Comparison of ENCODE assay signal across 14 mouse cellular contexts in the genomic region with DNA sequence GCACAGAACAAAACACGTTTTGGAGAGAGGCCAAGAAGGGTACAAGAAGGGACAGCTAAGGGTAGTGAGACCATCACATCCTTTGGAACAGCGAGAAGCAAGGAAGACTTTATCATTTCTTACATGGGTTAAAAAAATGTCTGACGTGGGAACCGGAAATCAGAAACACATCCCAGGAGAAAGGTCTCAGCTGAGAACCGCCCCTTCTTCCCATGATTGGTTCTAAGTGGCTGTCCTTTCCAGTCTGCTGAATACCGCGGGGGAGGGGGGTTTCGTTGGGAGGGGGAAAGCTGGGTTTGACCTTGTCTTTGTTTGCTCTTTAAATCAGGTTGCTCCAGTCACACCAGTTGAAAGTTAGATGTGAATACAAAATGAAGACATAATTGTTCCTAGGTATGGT. TPM values are rescaled to one million over a fixed set of nuclear protein-coding genes. Genes with fewer than 3 reads are reported as not detected.
DNase-seq lines count a peak whose midpoint lies in the region; ATAC-seq and TF ChIP-seq lines count a peak whose summit lies in the region.
"Had no signal": no experiment of that assay in that cellular context is flagged by ENCODE, and none has a peak within 500 bp of the region (broad histone marks: within the 10 kb centered on the region; RNA-seq: fewer than 3 reads in every experiment).

No protein-coding gene starts in this region.

- peaks cover 5% of the 10 kb centered on the region; the same call in 1 of the 2 replicates for H3K27me3 ChIP-seq in forebrain, embryonic 12.5 days
- H3K27me3 ChIP-seq in forebrain, embryonic 13.5 days: no peaks in the 10 kb centered on the region
- H3K27me3 ChIP-seq in hindbrain, embryonic 11.5 days (ENCODE audit: control insufficient read depth, insufficient read depth, low read length): no peaks in the 10 kb centered on the region
- H3K27me3 ChIP-seq in hindbrain, postnatal 0 days (ENCODE audit: insufficient read depth, low read length): no peaks in the 10 kb centered on the region
- H3K27me3 ChIP-seq in midbrain, embryonic 10.5 days (ENCODE audit: low read depth, poor library complexity, severe bottlenecking): no peaks in the 10 kb centered on the region
- no peaks in the 10 kb centered on the region for H3K27me3 ChIP-seq in midbrain, embryonic 15.5 days (replicated peaks)

- peak; percentile 4 for DNase-seq in hindbrain, embryonic 11.5 days (ENCODE audit: low spot score)
- DNase-seq in hindbrain, postnatal 0 days (ENCODE audit: low spot score): no peak
- no peak for DNase-seq in midbrain, embryonic 10.5 days (ENCODE audit: low spot score)
- DNase-seq in retina, embryonic 14.5 days (ENCODE audit: low spot score): peak; percentile 64
- DNase-seq in cerebellum, adult 18-20 months: no peak
- DNase-seq: adrenal gland, adult 2 months; cerebellum, adult 2 months; gastrocnemius, adult 2 months; kidney, adult 8-10 months; layer of hippocampus, adult 9-11 months had no signal

- no peaks in the 10 kb centered on the region for H3K9me3 ChIP-seq in forebrain, embryonic 12.5 days
- H3K9me3 ChIP-seq in forebrain, embryonic 13.5 days (replicated peaks): no peaks in the 10 kb centered on the region
- H3K9me3 ChIP-seq in hindbrain, embryonic 11.5 days (ENCODE audit: control insufficient read depth, low read length): no peaks in the 10 kb centered on the region
- no peaks in the 10 kb centered on the region for H3K9me3 ChIP-seq in hindbrain, postnatal 0 days (ENCODE audit: low read length)
- H3K9me3 ChIP-seq in midbrain, embryonic 10.5 days (replicated peaks): no peaks in the 10 kb centered on the region
- no peaks in the 10 kb centered on the region for H3K9me3 ChIP-seq in midbrain, embryonic 15.5 days

- H3K4me3 ChIP-seq in forebrain, embryonic 12.5 days (replicated peaks): no peak overlapping the region
- H3K4me3 ChIP-seq in forebrain, embryonic 13.5 days: no peak overlapping the region
- no peak overlapping the region for H3K4me3 ChIP-seq in hindbrain, embryonic 11.5 days (ENCODE audit: low read depth, low read length)
- no peak overlapping the region for H3K4me3 ChIP-seq in hindbrain, postnatal 0 days (ENCODE audit: low read length)
- no peak overlapping the region for H3K4me3 ChIP-seq in midbrain, embryonic 10.5 days
- H3K4me3 ChIP-seq in midbrain, embryonic 15.5 days: no peak overlapping the region
- H3K4me3 ChIP-seq: gastrocnemius, adult 2 months had no signal

- no peak for ATAC-seq in forebrain, embryonic 12.5 days (ENCODE audit: low FRiP score)
- no peak for ATAC-seq in forebrain, embryonic 13.5 days
- no peak for ATAC-seq in hindbrain, embryonic 11.5 days (ENCODE audit: low FRiP score)
- ATAC-seq in hindbrain, postnatal 0 days: no peak
- ATAC-seq in midbrain, embryonic 15.5 days (replicated peaks): no peak

- peaks cover 19% of the 10 kb centered on the region for H3K4me1 ChIP-seq in forebrain, embryonic 12.5 days
- H3K4me1 ChIP-seq in forebrain, embryonic 13.5 days: peaks cover 11% of the 10 kb centered on the region
- H3K4me1 ChIP-seq in hindbrain, embryonic 11.5 days (replicated peaks; ENCODE audit: control insufficient read depth, insufficient read depth, low read length): no peaks in the 10 kb centered on the region
- H3K4me1 ChIP-seq in hindbrain, postnatal 0 days (ENCODE audit: insufficient read depth, low read length): peaks cover 8% of the 10 kb centered on the region; the same call in 1 of the 2 replicates
- H3K4me1 ChIP-seq in midbrain, embryonic 10.5 days: peaks cover 31% of the 10 kb centered on the region
- peaks cover 9% of the 10 kb centered on the region for H3K4me1 ChIP-seq in midbrain, embryonic 15.5 days

- no peak for TF ChIP-seq CTCF in hindbrain, postnatal 0 days (IDR thresholded peaks at IDR 0.05; ENCODE audit: low read depth)

- H3K27ac ChIP-seq in forebrain, embryonic 12.5 days: 0 out of 2 replicates have a peak overlapping the region, but pooled peaks have one; percentile 8
- H3K27ac ChIP-seq in forebrain, embryonic 13.5 days: no peak overlapping the region; the same call in 1 of the 2 replicates
- no peak overlapping the region for H3K27ac ChIP-seq in hindbrain, embryonic 11.5 days (ENCODE audit: low read depth, low read length)
- no peak overlapping the region for H3K27ac ChIP-seq in hindbrain, postnatal 0 days
- H3K27ac ChIP-seq in midbrain, embryonic 10.5 days (replicated peaks): 0 out of 2 replicates have a peak overlapping the region, but pooled peaks have one; percentile 42
- no peak overlapping the region for H3K27ac ChIP-seq in midbrain, embryonic 15.5 days
- H3K27ac ChIP-seq: gastrocnemius, adult 2 months; liver, embryonic 14.5 days had no signal

- WGBS in forebrain, embryonic 12.5 days: 57% methylated on average over 8 of the region's 8 CpGs
- whole genome bisulfite sequencing in forebrain, embryonic 13.5 days: 60% methylated on average over 8 of the region's 8 CpGs
- WGBS in hindbrain, embryonic 11.5 days: 58% methylated on average over 8 of the region's 8 CpGs
- 64% methylated on average over 8 of the region's 8 CpGs for WGBS in hindbrain, postnatal 0 days
- 52% methylated on average over 8 of the region's 8 CpGs for WGBS in midbrain, embryonic 10.5 days
- 46% methylated on average over 8 of the region's 8 CpGs for WGBS in midbrain, embryonic 15.5 days

- H3K4me2 ChIP-seq in forebrain, embryonic 12.5 days: no peak overlapping the region
- H3K4me2 ChIP-seq in forebrain, embryonic 13.5 days: no peak overlapping the region
- no peak overlapping the region for H3K4me2 ChIP-seq in hindbrain, embryonic 11.5 days (replicated peaks; ENCODE audit: low read depth, low read length)
- no peak overlapping the region for H3K4me2 ChIP-seq in hindbrain, postnatal 0 days (ENCODE audit: low read depth, low read length)
- no peak overlapping the region for H3K4me2 ChIP-seq in midbrain, embryonic 15.5 days

- H3K9ac ChIP-seq in forebrain, embryonic 12.5 days: no peak overlapping the region
- no peak overlapping the region for H3K9ac ChIP-seq in forebrain, embryonic 13.5 days
- no peak overlapping the region for H3K9ac ChIP-seq in hindbrain, embryonic 11.5 days (ENCODE audit: low read depth, low read length)
- H3K9ac ChIP-seq in hindbrain, postnatal 0 days (replicated peaks; ENCODE audit: low read length): no peak overlapping the region
- no peak overlapping the region for H3K9ac ChIP-seq in midbrain, embryonic 15.5 days
- H3K9ac ChIP-seq: liver, embryonic 14.5 days had no signal

- H3K36me3 ChIP-seq in forebrain, embryonic 12.5 days (replicated peaks): no peaks in the 10 kb centered on the region
- no peaks in the 10 kb centered on the region for H3K36me3 ChIP-seq in forebrain, embryonic 13.5 days (ENCODE audit: poor library complexity, severe bottlenecking)
- no peaks in the 10 kb centered on the region for H3K36me3 ChIP-seq in hindbrain, embryonic 11.5 days (ENCODE audit: control insufficient read depth, insufficient read depth, low read length)
- H3K36me3 ChIP-seq in hindbrain, postnatal 0 days (ENCODE audit: insufficient read depth, low read length): no peaks in the 10 kb centered on the region
- no peaks in the 10 kb centered on the region for H3K36me3 ChIP-seq in midbrain, embryonic 10.5 days
- H3K36me3 ChIP-seq in midbrain, embryonic 15.5 days (replicated peaks): no peaks in the 10 kb centered on the region

RNA-seq across cellular contexts. Expression of a gene that starts 44.1 kb away (rescaled TPM):
- polyA plus RNA-seq in forebrain, embryonic 12.5 days (2016; fragmentation: Nextera tagmentation; extraction: Ambion mirVana): not detected in 2 replicates
- not detected in 2 replicates for polyA plus RNA-seq in forebrain, embryonic 13.5 days (2015; fragmentation: Nextera tagmentation; extraction: Ambion mirVana)
- polyA plus RNA-seq in hindbrain, embryonic 11.5 days (2014; fragmentation: Nextera tagmentation; extraction: Ambion mirVana): 0.11 TPM in 1 of 2 replicates, not detected in the other
- total RNA-seq in hindbrain, postnatal 0 days (2014; rRNA removed): 0.26 and 0.50 TPM in 2 replicates
- polyA plus RNA-seq in hindbrain, postnatal 0 days (2015; fragmentation: Nextera tagmentation; extraction: Ambion mirVana): 0.71 and 1.4 TPM in 2 replicates
- polyA plus RNA-seq in midbrain, embryonic 10.5 days (2016; fragmentation: Nextera tagmentation; extraction: Ambion mirVana): not detected in 2 replicates
- polyA plus RNA-seq in midbrain, embryonic 15.5 days (2015; fragmentation: Nextera tagmentation; extraction: Ambion mirVana): 0.28 and 0.51 TPM in 2 replicates
- total RNA-seq: gastrocnemius, adult 2 months had no signal

Comparison
In these comparisons a context has a peak if more than half of its experiments do, and no peak if none do; other contexts are left out.
1. H3K27ac ChIP-seq: peak in forebrain, embryonic 12.5 days (single experiment) and midbrain, embryonic 10.5 days (single experiment); none in forebrain, embryonic 13.5 days (single experiment), hindbrain, embryonic 11.5 days (single experiment), hindbrain, postnatal 0 days (single experiment) and midbrain, embryonic 15.5 days (single experiment).
2. DNase-seq: peak in hindbrain, embryonic 11.5 days (single experiment) and retina, embryonic 14.5 days (single experiment); none in hindbrain, postnatal 0 days (single experiment), midbrain, embryonic 10.5 days (single experiment) and cerebellum, adult 18-20 months (0 of 2).